Mouse (Mus musculus) spleen, postnatal 36 days (tissue): Measurements from ENCODE around the gene Gm10271.

Experiments
- DNase-seq, 2 experiments: peaks; one replicate each; pipeline ENCODE4 v3.0.0; 2022; ENCODE audit warnings: low spot score in 2 of 2, mixed read lengths in 1 of 2

Gene Gm10271

DNA sequence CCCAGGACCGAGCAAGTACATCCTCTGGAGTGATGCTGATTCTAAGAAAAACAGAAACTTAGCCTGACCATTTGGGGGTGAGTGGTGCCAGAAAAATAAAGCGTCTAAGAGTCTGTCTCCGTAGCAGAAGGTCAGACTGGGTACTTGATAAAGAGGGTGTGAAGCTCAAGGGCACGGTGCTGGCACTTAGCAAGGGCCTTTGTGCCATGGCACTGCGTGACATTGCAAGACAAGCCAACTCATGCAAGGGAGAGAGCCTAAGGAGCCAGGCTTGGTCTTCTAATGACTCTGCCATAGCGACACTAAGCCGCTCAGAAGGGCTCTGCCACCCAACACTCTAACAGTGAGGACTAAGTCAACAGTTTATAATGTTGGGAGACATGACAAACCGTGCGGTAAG lies 6.4 kb upstream of the Gm10271 start:
- DNase-seq = no peak

DNA sequence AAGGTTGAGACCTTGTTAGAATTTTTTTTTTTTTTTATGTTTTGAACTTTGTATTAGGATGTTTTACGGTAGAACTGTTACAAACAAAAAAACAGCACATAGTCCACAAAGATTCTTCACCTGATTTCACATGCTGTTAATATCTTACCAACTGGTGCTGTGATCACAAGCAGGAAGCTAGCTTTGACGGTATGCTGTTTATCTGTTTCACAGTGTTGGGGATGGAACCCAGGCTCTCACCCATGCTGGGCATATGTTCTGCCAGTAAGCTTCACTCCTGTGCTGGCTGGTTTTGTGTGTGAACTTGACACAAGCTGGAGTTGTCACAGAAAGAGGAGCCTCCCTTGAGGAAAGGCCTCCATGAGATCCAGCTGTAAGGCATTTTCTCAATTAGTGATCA lies 5.4 kb upstream of the Gm10271 start:
- DNase-seq = no peak

DNA sequence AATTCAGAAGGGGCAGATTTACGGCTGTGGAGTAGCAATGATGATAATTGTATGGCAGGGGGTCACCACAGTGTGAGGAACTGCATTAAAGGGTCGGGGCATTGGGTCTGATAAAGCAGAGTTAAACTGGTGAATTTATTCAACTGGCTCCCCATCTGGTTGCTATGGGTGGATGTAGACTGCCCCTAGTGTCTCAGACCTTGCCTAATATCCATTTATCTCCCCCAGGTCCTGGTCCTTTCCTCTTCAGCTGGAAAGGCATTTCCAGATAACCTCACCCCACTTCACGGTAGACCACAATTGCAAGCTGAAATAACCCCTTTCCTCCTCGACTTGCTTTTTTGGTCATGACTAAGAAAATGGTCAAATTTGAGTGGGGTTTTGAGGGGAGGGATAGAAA lies 5.0 kb upstream of the Gm10271 start:
- DNase-seq = no peak

DNA sequence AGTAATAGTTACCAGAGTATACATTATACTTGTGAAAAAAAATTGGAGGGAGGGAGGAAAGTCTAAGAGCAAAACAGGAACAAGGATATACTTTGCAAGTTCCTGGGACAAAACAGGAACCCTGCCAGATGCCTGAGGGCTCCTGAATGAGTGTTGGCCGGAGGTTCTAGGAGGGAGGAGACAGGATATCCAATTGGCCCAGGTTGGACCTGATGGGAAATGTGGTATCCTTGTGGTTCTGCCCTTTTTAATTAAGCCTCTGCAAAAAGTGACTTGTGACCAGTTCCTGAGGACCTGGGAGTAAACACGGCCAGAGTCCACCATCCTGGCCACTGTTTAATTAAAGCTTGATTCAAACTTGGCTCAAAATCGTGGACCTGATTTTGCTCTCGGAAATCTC lies 3.7 kb downstream of the Gm10271 start:
- DNase-seq = no peak

DNA sequence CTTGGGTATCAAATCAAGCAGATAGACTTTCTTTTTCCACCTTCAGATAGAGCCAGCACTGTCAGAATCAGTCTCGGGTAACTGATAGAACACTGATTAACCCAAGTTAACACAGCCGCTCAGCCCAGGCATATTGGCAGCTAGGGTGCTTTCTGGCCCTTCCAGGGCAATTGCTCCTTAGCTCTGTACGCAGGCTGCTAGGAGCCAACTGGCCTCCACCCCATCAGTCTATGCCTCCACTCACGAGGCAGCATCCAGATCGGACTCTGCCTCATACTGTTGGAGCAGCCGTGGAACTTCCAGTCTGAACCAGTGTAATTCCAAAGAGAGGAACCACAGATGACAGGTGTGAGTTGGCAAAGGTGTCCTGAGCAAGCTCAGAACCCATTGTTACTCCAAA lies 6.3 kb downstream of the Gm10271 start:
- no peak for DNase-seq

DNA sequence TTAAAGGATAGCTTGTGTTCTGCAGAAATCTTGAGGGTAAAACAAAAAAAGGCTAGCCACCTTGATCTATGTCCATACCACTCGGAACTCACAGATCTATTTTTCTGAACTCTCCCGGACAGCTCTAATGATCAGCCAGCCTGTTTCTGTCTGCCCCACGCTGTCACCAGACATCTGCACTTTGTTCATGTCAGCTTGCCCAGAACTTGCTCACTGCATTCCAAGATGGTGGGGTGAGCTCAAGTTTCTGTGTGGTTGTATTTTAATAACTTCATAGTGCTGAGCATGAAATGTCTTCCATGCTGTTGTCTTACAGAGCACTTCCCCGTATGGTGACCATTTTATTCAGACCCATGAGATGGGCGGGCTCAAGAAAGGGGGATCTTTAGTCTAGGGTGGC lies 7.1 kb downstream of the Gm10271 start:
- no peak for DNase-seq

DNA sequence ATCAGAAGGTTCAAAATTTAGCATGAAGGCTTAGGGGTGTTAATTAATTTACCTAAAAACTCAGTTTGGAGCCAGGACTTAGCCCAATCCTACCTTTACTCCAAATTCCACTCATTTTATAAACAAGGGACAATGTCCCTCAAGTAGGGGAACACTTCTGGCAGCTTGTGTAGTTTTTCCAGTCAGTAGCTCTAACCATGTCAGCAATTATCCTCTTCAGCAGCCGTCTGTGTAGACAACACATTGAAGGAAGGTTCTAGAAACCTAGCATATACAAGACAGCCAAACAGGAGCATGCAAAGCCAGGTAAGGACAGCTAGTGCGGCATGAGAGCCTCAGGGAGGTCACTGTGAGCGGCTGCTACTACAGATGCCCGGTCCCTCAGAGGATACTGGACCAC lies 7.8 kb downstream of the Gm10271 start:
- DNase-seq = no peak

DNA sequence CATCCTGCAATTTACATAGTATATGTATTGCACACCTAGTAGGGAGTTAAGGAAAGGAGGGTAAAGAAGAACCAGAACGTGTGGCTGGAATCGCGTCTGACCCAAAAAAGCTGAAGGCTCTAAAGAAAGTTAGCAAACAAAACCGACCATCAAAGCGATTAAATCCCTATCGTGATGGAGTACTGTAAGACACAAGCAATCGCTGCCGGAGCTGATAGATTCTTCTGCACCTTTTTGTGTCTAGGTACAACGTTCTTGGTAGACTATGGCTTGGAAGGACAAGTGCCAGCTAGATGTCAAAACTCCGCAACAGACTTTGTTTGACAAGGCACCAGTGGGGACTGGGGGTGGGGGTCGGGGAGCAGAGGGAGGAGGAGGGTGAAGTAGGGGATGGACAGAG lies 8.3 kb downstream of the Gm10271 start:
- no peak for DNase-seq

DNA sequence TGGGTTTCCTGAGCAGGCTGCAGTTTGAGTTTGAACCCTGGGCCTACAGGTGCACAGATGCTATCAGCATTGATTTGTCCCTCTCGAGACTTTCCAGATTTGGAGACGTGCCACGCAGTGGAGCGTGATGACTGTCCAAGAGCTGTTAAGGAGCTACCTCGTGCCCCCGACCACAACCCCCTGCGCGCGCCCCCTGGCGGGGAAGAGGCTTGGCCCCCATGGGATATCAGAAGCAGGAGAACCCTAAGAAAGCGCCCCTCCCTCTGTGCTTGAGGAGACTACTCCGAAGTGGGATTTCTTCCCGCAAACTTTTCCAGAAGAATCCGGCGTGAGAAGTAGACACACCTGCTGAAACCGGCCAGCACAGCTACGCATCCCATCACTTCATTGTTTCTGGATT lies 9.6 kb downstream of the Gm10271 start:
- no peak for DNase-seq

DNA sequence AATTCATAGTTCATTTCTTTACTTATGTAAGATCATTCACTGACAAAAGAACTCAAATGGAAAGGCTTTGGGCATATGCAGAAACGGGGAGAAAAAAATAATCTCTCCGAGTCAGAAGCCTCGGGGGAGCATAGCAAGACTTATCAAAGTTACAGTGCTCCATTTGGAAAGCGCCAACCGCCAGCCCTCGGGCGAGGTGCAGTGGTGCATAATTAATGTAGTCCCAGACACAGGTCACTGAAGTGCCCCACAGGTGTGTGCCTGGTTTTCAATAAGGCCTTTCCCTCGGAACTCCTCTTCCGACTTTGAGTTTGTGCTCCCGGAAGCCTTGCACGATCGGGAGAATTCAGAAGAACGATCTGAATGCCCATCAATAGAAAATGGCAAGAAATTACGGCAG lies 10.3 kb downstream of the Gm10271 start:
- no peak for DNase-seq

DNA sequence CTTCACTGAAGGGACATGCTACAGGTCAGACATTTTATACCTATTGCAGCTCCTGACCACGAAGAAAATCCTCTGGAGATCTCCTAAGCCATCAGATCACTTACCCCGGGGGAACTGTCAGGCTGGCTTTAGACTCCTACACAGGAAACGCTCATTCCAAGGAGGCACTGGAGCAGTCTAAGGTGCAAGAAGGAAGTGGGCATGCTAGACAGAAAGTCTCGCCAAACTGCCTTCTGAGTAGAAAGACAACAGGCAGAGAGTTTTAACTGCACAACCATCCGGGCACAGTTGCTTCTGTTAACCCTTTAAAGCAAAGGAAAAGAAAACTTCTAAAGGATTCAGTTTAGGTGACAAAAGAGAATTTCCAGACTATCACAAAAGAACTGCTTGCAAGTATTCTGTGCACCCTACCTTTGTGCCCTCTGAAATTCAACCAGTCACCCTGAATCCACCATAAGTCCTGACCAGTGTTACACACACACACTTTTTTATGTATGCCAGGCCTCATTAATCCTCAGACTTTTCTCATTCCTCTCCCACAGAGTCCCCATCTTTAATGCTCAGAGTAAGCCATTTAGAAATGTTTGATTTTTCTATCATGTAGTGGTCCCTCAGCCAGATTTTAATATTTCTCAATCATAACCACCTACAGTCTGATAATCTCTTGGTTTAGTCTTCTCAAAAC lies 14.4 kb downstream of the Gm10271 start:
- no peak for DNase-seq

DNA sequence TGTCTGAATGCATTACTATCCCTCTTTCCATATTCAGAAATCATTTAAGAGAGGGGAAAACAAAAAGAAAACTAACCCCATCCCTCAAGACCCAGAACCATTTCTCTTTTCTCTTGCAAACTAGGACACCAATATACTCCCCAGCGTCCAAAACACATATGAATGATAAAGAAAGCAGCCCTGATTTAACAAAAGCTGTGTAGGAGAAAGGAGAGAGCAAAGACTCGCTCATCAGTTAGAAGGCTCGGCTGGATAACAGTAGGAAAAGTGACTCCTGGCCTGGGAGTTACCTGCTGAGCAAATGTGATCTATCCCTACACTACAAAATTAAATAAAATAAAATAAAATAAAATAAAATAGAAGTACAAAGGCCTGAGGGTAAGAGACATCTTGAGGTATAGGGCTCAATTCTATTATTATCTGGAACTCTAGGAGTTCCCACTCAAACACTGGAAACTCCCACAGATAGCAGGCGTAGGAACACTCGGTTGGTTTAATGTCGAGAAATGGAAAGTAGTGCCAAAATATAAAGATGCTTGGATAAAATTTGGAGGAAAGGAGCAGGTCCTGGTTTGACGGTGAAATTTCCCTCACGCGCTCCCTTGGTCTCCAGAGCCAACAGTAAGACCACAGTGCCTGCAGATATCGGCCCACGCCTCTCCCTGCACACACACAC lies 15.8 kb downstream of the Gm10271 start:
- no peak for DNase-seq

DNA sequence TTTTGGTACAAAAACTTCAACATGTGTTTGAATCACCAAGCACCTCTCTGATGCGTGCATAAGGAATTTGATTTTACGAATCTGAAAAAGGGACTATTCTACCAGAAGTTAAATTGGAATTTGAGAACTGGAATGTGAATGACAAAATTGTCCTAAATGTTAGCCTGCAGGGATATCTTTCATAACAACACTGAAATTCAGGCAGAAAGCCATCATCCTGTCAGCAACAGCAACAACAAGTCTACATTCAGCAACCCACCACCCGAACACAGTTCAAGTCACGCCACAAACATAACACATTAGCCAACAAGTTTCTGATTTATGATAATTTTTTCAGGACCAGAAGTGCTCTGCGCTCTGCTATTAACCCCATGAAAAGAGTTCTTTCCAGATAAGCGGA lies 17.2 kb downstream of the Gm10271 start:
- no peak for DNase-seq

DNA sequence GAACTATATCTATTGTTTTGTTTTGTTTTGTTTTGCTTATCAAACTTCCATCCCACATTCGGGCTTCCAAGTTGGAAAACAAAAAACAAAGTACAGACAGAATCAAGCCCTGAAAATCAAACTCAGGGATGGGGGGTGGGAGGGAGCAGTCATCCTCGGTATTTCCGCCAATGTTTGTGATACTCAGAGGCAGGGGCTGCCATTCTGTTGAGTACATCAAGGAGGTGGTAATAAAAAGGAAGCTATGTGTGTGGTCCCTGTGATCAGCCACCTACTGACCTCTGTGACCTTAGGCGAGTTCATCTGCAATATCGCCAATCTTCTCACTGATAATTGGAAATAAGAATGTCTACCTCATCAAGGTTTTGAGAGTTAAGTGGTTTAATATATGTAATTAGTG lies 21.5 kb downstream of the Gm10271 start:
- no peak for DNase-seq

DNA sequence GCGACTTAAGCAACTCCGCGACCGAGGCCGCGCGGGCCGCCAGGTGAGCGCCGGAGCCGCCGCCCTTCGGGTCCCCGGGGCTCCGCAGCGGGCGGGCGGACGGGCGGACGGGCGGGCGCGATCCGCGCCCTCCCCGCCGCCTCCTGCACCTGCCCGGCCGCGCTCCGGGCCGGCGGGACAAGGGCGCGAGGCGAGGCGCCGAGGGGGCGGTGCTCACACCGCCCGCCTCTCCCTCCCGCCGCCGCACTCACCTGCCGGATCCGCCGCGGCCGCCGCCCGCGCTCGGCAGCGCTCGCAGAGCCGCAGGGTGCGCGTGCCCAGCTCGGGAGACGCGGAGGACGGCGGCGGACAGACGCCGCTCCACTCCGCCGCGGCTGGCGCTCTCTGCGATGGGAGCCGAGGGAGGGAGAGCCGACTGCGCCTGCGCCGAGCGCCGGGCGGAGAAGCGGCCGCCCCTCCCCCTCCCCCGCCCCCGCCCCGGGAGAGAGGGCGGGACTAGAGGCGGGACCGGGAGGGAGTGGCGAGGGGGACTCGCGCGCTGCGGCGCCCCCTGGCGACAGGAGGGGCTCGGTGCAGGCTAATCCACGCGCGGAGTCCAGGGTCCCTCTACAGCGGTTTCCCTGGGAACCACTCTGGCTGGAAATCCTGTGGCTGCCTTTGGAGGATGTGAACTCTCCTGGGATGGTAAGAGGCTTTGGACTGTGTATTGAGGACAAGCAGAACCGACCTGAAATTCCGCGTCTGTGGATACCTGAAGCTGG lies 22.2 kb downstream of the Gm10271 start, which contains the start of gene Rab3ip:
Gene Rab3ip, minus strand, starts transcription at position 761 of the 761 bp plus-strand sequence.
- peak; percentile 85 for DNase-seq

DNA sequence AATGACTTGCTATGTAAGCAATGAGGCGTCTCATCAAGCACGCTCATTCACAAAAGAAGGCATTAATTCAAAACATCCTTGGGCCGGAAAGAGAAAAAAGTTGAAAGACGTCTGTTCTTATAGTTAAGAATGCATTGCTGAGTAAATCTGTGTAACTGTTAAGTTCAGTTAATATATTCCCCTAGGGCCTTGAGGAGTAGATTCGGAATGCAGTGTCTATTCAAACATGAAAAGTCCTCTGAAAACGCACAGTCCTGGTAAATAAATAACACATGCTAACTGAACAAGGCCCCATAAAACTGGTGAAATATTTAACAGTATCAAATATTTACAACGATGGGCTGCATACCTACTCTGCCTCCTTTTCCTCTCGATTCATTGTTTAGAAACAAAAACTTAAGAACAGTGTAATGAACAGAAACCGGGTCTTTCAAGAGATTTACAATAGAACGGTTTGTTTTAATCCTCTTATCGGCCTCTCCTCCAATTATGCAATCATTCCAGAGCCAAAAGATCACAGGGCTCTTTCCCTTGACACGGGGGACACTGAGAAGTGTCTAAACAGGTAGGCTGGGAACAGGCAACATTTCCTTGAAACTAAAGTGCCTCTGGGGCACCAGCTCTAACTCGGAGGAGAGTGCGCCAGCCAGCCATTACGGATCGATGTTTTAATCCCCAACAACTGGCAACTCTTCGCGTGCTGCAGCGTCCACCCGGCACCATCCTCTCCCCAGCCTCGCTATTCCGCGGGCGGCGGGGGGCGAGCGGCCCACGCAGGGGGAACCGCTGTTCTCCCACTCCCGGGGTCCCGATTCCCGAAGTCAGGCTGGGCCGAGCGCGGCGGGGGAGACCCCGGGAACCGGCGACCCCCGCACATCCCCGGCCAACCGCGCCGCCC lies 23.0 kb downstream of the Gm10271 start:
- DNase-seq = peak in 1 of 2 experiments; percentile 5

DNA sequence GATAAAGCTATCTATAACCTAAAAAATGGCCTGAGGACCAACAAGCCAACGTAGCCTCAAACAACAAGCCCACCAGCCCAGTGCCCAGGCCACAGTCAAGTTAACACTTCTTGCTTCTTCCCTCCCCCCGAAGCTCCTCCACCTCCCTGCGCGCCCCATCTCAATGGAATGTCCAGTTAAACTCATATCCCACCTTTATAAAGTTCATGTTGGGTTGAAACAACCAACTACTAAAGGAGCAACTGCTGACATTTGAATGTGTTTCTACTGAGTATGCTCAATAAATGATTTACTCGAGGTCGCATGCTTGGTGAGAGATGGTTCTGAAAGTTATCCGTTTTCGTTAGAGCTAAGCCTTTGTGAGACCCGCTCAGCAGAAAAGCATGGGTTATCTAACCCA lies 24.0 kb downstream of the Gm10271 start:
- DNase-seq = no peak

DNA sequence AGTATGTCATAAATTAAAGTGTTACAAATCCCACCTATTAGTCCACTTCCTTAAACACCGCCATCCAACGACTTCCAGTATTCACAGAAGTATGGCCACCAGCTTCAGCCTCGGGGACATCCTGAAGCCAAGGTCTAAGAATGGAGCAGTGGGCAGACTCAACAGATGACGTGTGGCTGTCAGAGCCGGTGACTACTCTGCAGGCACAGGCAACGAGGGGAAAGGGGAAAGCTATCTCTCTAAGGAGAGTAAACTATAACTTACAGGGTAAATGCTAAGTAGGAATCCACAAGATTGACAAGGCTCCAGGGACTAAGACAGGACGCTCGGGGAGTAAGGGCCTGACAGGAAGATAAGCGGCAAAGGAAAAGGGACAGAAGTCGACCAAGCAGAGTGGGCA lies 27.5 kb downstream of the Gm10271 start:
- DNase-seq = no peak

DNA sequence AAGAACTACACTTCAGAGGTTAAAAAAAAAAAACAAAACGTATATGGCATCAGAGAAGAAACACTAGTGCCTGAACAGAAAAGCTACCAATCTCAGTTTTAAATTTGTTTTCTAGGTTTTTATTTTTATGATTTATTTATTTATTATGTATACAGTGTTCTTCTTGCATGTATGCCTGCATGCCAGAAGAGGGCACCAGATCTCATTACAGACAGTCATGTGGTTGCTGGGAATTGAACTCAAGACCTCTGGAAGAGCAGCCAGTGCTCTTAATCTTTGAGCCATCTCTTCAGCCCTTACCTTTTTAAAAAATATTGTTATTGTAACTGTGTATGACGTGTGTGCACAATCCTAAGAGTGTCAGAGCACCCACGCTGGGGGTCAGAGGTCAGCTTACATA lies 28.3 kb downstream of the Gm10271 start:
- no peak for DNase-seq

DNA sequence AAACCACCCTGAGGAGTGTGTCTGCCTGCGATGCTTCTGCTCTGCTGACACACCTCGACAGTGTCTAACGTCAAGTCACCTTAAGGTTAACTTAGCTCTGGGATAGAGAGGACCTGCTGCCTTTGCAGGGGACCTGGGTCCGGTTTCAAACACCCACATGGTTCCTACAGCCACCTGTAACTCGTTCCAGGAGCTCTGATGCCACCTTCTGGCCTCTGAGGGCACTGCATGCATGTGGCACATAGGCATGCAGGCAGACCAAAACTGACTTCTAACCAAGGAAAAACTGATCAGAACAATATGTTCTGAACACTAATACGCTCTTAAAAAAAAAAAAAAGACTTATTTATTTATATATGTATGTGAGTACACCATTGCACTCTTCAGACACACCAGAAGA lies 29.4 kb downstream of the Gm10271 start:
- peak in 1 of 2 experiments; percentile 16 for DNase-seq

DNA sequence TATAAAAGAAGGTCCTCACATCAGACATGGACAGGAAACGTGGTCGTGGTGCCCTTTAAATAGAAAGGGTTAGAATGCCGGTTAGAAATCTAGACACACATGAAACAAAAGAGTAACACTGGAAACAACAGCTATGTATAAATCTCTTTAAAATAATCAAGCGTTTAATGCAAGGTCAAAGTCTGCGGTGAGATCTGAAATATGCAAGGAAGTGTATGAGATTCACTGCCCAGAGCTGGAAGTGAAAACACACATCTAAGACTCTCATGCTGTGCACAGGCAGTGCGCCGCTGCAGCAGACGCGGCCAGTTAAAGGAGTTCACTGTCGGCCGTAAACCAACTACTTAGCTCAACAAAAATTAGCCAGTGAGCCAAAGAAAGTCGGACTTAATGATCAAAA lies 37.4 kb downstream of the Gm10271 start:
- DNase-seq = peak in 1 of 2 experiments; percentile 17

DNA sequence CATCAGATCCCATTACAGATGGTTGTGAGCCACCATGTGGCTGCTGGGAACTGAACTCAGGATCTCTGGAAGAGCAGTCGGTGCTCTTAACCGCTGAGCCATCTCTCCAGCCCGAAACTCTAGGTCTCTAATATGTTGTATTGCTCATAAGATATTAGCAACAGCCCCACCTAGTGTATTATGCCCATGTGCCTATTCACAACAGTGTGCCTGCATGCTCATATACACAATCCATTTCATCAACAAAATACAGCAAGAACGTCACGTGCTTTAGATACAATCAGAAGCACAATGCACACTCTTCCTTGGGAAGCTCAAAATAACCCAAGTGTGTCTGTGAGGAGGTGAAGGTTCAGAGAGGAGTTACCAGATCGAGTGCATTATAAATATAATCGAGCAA lies 38.6 kb downstream of the Gm10271 start:
- no peak for DNase-seq
